Mouse (Mus musculus) midbrain, embryonic 12.5 days (tissue): ENCODE measurements at regions not wholly inside any gene's neighbourhood (a gene's known extent, or its start where the extent isn't known, plus 50 kb on each side); places are given as distances from the start of the nearest gene placed in this dataset.

Source experiments
- ATAC-seq: fragments of 200-750 bp; cut with Nextera tagmentation; 2 replicates; pipeline ENCODE4 v1.8.0; 2017; ENCODE audit warnings: low read depth, moderate TSS enrichment, moderate library complexity; ENCODE audit not compliant: low FRiP score
- H3K27ac ChIP-seq: fragments of 300-500 bp; sonication (generic); replicated peaks from 2 replicates; pipeline ENCODE4 v1.5.1; 2016; ENCODE audit warnings: mild to moderate bottlenecking
- H3K27me3 ChIP-seq: fragments of 300-500 bp; sonication (generic); 2 replicates; pipeline ENCODE4 v1.6.1; 2016; ENCODE audit warnings: mild to moderate bottlenecking
- H3K36me3 ChIP-seq: fragments of 300-500 bp; sonication (generic); 2 replicates; pipeline ENCODE4 v1.6.1; 2016
- H3K4me1 ChIP-seq: fragments of 300-500 bp; sonication (generic); 2 replicates; pipeline ENCODE4 v1.6.1; 2016
- H3K4me2 ChIP-seq: fragments of 300-500 bp; sonication (generic); replicated peaks from 2 replicates; pipeline ENCODE4 v1.6.1; 2016; ENCODE audit warnings: mild to moderate bottlenecking, moderate library complexity
- H3K4me3 ChIP-seq: fragments of 300-500 bp; sonication (generic); 2 replicates; pipeline ENCODE4 v1.5.1; 2016; ENCODE audit warnings: mild to moderate bottlenecking
- H3K9ac ChIP-seq: fragments of 300-500 bp; sonication (generic); replicated peaks from 2 replicates; pipeline ENCODE4 v1.6.1; 2016; ENCODE audit warnings: mild to moderate bottlenecking, moderate library complexity
- H3K9me3 ChIP-seq: fragments of 300-500 bp; sonication (generic); 2 replicates; pipeline ENCODE4 v1.6.1; 2016; ENCODE audit warnings: mild to moderate bottlenecking
- WGBS: fragments of 180-500 bp; shearing (Covaris S2); methylation state at CpG from one replicate; pipeline ENCODE4 v1.1.7; 2016; 5-methylcytosine and 5-hydroxymethylcytosine counted together

DNA sequence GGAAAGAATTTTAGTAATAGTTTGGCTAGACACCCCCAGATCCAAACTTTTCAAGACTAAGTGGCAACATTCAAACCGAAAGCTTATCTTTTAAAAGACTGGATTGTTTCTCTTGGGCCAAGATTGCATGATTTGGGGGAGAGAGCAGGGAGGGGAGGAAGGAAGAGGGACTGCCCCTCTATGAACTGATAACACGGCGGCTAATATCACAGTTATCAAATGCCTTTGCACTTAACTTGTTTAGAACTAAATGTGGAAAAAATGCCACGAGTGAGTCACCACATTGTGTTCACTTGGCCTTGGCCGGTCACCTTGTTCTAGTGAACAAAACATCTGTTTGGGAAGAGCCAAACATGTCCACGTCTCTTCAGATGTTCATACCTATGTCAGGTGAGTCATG lies 92.3 kb downstream of the Tes start:
- no peak overlapping the region for H3K4me3 ChIP-seq
- no peaks in the 10 kb centered on the region for H3K36me3 ChIP-seq
- H3K27me3 ChIP-seq, result no peaks in the 10 kb centered on the region
- no peaks in the 10 kb centered on the region for H3K9me3 ChIP-seq
- ATAC-seq, result no peak
- 90% methylated on average over 6 of the region's 6 CpGs for WGBS
- no peak overlapping the region for H3K9ac ChIP-seq
- H3K27ac ChIP-seq, result no peak overlapping the region
- H3K4me2 ChIP-seq, result no peak overlapping the region
- no peaks in the 10 kb centered on the region for H3K4me1 ChIP-seq

GRCm38 (mm10) chr6:17169971-17170781 lies 105.2 kb downstream of the Tes start:
- Histone ChIP-seq H3K4me1 (peaks cover 22% of the 10 kb centered on the region), H3K9ac (no peak overlapping the region), H3K36me3 (no peaks in the 10 kb centered on the region), H3K4me2 (peak overlapping the region; percentile 41), H3K4me3 (0 out of 2 replicates have a peak overlapping the region, but pooled peaks have one; percentile 4), H3K27me3 (no peaks in the 10 kb centered on the region), H3K9me3 (no peaks in the 10 kb centered on the region), H3K27ac (0 out of 2 replicates have a peak overlapping the region, but pooled peaks have one; percentile 68)
- ATAC-seq, result peak; percentile 57
- 39% methylated on average over 18 of the region's 18 CpGs for WGBS

- peak; percentile 16; the same call in 1 of the 2 replicates for ATAC-seq
- Histone ChIP-seq H3K4me3 (no peak overlapping the region), H3K4me1 (peaks cover 22% of the 10 kb centered on the region), H3K4me2 (peak overlapping the region; percentile 41), H3K9ac (no peak overlapping the region), H3K27ac (peak overlapping the region; percentile 68; the same call in 1 of the 2 replicates), H3K36me3 (no peaks in the 10 kb centered on the region), H3K27me3 (no peaks in the 10 kb centered on the region), H3K9me3 (no peaks in the 10 kb centered on the region)
- WGBS, result 32% methylated on average over 7 of the region's 7 CpGs
Observed at GRCm38 (mm10) chr6:17170782-17171272, 105.9 kb downstream of the Tes start.

DNA sequence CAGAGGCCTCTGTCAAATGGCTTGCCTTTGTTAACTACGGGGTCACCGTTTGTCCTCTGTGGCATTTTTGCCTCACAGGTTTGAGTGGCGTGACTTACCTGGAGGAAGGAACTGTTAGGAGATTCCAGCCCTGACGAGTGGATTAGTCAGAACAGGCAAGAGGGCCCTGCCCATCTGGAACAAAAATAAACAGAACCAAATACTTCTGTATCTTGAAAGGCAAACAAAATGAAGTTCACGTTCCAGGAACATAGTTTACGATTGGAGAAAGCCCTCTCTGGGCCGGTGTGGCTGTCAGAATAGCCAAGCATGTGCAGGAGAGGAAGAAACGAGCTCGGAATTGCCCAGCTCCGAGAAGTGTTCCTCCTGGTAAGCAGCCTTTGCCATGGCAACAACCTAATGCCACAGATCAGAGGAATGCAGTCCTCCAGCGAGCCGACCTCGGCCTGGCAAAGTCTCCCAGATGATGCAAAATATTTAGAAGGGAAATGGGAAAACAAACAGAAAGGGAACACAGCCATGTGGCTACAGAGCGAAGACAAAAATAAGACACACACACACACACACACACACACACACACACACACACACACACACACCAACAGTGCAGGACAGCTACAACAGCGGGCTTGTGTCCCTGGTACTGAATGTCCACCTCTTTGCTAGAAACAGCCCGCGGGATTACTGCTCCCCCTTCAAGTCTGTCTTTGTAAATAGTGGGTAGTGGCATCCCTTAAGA lies 106.5 kb downstream of the Tes start:
- peak overlapping the region; percentile 41 for H3K4me2 ChIP-seq
- H3K9ac ChIP-seq, result no peak overlapping the region
- ATAC-seq, result peak; percentile 82
- H3K27me3 ChIP-seq, result no peaks in the 10 kb centered on the region
- WGBS, result 13% methylated on average over 17 of the region's 17 CpGs
- peak overlapping the region; percentile 68 for H3K27ac ChIP-seq
- H3K9me3 ChIP-seq, result no peaks in the 10 kb centered on the region
- H3K36me3 ChIP-seq, result no peaks in the 10 kb centered on the region
- peaks cover 22% of the 10 kb centered on the region for H3K4me1 ChIP-seq
- no peak overlapping the region for H3K4me3 ChIP-seq

DNA sequence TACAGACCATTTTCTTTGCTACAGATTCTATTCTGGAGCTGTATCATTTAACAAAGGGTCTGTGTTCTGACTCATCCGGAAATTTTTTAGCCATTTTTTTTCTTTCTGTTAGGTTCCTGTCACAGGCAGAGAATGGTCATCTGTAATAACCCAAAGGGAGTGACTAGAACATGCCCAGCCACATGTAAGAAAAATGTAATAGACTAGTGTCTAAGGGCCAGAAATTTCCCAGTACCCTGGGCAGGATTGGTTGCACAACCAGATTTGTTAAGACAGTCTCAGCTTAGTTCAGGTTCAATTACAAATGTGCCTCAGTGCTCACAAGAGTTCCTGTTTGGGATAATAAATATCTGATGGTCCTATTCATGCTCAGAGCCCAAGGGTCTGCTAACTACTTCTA lies 107.1 kb downstream of the Tes start:
- Histone ChIP-seq H3K27ac (peak overlapping the region; percentile 68; the same call in 1 of the 2 replicates), H3K4me1 (peaks cover 22% of the 10 kb centered on the region), H3K4me2 (no peak overlapping the region), H3K36me3 (no peaks in the 10 kb centered on the region), H3K4me3 (no peak overlapping the region), H3K9ac (no peak overlapping the region), H3K27me3 (no peaks in the 10 kb centered on the region), H3K9me3 (no peaks in the 10 kb centered on the region)
- ATAC-seq, result no peak
- WGBS, result 24% methylated on average over 1 of the region's 1 CpGs

- WGBS, result 73% methylated on average over 7 of the region's 7 CpGs
- Histone ChIP-seq H3K9me3 (no peaks in the 10 kb centered on the region), H3K4me3 (no peak overlapping the region), H3K36me3 (no peaks in the 10 kb centered on the region), H3K4me1 (peaks cover 1% of the 10 kb centered on the region; the same call in 1 of the 2 replicates), H3K9ac (no peak overlapping the region), H3K27ac (no peak overlapping the region), H3K4me2 (no peak overlapping the region), H3K27me3 (no peaks in the 10 kb centered on the region)
- ATAC-seq, result no peak
Observed at GRCm38 (mm10) chr6:17177153-17177552, 103.8 kb upstream of the Cav2 start.

DNA sequence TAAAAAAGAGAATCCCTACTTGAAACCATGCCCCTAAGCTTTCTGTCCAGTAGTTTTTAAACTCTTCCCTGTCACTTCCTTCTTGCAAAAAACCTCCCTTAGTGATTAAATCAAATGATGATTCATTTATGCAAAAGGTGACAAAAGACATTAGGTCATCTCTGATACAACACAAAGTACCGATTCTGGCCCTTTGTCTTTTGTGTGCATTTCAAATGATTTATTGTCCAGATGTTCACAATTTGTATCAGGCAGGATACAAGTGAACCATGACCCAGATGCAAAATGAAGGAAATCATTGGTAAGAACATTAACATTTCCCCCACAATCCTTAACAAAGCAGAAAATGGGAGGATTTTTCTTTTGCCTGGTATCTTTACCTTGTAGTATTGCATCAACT lies 101.5 kb upstream of the Cav2 start:
- no peaks in the 10 kb centered on the region for H3K9me3 ChIP-seq
- H3K4me1 ChIP-seq, result no peaks in the 10 kb centered on the region
- H3K27ac ChIP-seq, result no peak overlapping the region
- ATAC-seq, result no peak
- no peak overlapping the region for H3K4me2 ChIP-seq
- no peak overlapping the region for H3K9ac ChIP-seq
- WGBS, result 77% methylated on average over 1 of the region's 1 CpGs
- H3K4me3 ChIP-seq, result no peak overlapping the region
- H3K36me3 ChIP-seq, result no peaks in the 10 kb centered on the region
- no peaks in the 10 kb centered on the region for H3K27me3 ChIP-seq

DNA sequence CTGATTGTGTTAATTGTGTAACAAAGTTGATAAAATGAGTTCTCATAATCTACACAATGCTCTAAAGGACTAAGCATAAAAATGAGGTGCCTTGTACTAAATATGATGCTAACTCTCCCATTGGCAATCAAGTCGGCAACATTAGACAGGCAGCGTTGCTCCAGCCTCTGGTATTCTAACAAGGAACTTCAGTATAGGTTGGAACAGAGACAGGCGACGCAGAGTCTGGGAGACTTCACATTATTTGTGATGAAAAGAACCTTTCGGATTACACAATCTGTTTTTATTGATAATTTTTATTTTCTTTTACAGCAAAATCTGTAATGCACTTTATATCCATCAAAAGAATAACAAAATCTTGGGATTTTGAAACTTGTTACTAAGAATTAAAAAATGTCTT lies 94.4 kb upstream of the Cav2 start:
- Histone ChIP-seq H3K36me3 (no peaks in the 10 kb centered on the region), H3K4me3 (no peak overlapping the region), H3K9ac (no peak overlapping the region), H3K27ac (no peak overlapping the region), H3K9me3 (no peaks in the 10 kb centered on the region), H3K4me1 (no peaks in the 10 kb centered on the region; the same call in 1 of the 2 replicates), H3K27me3 (no peaks in the 10 kb centered on the region), H3K4me2 (no peak overlapping the region)
- WGBS, result 93% methylated on average over 5 of the region's 5 CpGs
- no peak for ATAC-seq

- Histone ChIP-seq H3K9me3 (no peaks in the 10 kb centered on the region), H3K9ac (no peak overlapping the region), H3K4me2 (no peak overlapping the region), H3K36me3 (no peaks in the 10 kb centered on the region), H3K27me3 (no peaks in the 10 kb centered on the region), H3K4me1 (no peaks in the 10 kb centered on the region; the same call in 1 of the 2 replicates), H3K4me3 (no peak overlapping the region), H3K27ac (no peak overlapping the region)
- no peak; the same call in 1 of the 2 replicates for ATAC-seq
- 83% methylated on average over 4 of the region's 4 CpGs for WGBS
Observed at GRCm38 (mm10) chr6:17187106-17187505, 93.9 kb upstream of the Cav2 start.

DNA sequence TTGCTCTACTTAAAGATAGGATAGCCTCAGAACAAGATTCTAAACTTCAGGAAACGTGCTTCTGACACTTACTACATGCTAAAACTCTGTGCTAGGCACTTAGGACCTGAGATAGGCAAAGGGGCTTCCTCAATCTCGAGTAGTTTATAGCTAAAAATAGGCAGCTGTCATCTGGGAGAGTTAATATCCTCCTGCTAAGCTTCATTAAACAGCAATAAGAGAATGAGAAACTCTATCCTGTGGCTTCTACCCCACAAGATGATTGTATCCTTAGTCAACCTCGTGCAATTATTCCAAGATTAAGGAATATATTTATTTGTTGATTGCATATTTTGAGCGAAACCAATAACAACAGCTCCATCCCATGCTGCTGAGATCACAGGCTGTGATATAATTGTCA lies 85.4 kb upstream of the Cav2 start:
- Histone ChIP-seq H3K4me2 (no peak overlapping the region), H3K9me3 (no peaks in the 10 kb centered on the region), H3K27me3 (no peaks in the 10 kb centered on the region), H3K9ac (no peak overlapping the region), H3K4me3 (no peak overlapping the region), H3K36me3 (no peaks in the 10 kb centered on the region), H3K27ac (no peak overlapping the region), H3K4me1 (no peaks in the 10 kb centered on the region)
- ATAC-seq, result no peak
- 61% methylated on average over 4 of the region's 4 CpGs for WGBS

DNA sequence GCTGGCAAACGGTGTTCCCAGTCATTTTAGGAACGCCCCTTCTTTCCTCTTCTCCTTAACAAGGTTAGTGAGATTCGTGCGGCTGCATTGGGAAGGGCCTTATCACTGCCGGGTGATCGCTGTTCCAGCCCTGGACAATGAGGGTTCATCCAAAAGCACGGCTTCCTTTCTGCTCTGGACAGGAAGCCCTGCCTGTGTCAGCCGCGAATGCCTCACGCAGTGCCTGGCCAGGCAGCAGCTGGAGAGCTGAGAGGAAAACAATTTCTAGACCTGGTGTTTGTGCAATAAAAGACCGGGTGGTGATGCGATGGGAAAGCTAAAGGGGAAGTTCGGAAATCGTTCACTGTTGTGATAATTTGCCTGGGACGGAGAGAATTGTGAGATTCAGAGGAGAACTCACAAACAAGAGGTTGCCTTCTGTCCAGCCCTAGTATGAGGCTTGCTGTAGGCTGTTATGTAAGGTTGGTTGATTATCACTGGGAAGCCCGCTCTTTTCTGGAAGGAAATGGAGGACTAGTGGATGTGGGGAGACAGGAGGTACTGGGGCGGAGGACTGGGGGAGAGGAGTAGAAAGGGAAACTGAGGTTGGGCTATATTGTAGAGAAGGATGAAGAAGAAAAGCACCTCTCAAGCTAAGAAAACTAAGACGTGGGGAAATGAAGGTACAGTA lies 83.1 kb upstream of the Cav2 start:
- Histone ChIP-seq H3K4me2 (no peak overlapping the region), H3K4me1 (no peaks in the 10 kb centered on the region), H3K27ac (no peak overlapping the region), H3K9ac (no peak overlapping the region), H3K36me3 (no peaks in the 10 kb centered on the region), H3K27me3 (no peaks in the 10 kb centered on the region), H3K9me3 (no peaks in the 10 kb centered on the region), H3K4me3 (no peak overlapping the region)
- WGBS, result 73% methylated on average over 18 of the region's 18 CpGs
- no peak for ATAC-seq

GRCm38 (mm10) chr6:17198876-17199275 lies 82.1 kb upstream of the Cav2 start:
- 82% methylated on average over 9 of the region's 9 CpGs for WGBS
- no peak for ATAC-seq
- no peak overlapping the region for H3K9ac ChIP-seq

More at GRCm38 (mm10) chr6:17198876-17199275, 82.1 kb upstream of the Cav2 start:
- Histone ChIP-seq H3K4me1 (no peaks in the 10 kb centered on the region), H3K4me2 (no peak overlapping the region), H3K4me3 (no peak overlapping the region), H3K27me3 (no peaks in the 10 kb centered on the region), H3K9me3 (no peaks in the 10 kb centered on the region), H3K27ac (no peak overlapping the region), H3K36me3 (no peaks in the 10 kb centered on the region)
